Comparison of ENCODE assay signal across 9 mouse cellular contexts in the genomic region with DNA sequence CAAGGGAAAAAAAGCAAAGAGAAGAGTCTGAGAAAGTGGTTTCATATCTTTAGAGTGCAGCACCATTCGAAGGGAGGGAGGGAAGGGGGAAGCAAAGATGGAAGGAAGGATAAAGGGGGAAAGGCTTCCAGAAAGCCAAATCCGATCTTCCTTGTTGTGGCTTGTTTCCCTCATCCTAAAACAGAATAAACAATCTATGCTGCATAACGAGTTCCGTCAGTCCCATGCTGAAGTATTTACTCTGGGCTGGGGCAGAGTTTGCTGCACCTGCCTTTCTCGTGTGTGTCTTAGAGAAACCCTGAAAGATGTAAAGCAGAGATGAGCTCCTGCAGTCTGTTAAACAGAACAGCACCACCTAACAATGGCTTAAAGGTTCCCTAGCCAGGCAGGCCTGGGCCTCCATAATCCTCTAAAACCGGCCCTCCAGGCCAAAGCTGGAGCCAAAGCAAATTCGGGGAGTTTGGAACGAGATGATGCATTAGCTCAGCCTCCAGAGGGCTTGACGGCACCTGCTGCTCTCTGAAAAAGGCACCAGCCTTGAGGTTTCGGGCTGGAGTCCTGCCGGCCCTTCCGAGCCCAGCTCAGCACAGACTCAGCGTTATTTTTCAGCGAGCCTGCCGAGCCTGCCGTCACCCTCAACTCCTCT. TPM values are rescaled to one million over a fixed set of nuclear protein-coding genes. Genes with fewer than 3 reads are reported as not detected.
DNase-seq lines count a peak whose midpoint lies in the region; ATAC-seq and TF ChIP-seq lines count a peak whose summit lies in the region.
"Had no signal": no experiment of that assay in that cellular context is flagged by ENCODE, and none has a peak within 500 bp of the region (broad histone marks: within the 10 kb centered on the region; RNA-seq: fewer than 3 reads in every experiment).

No protein-coding gene starts in this region.

- WGBS in heart, embryonic 10.5 days, result 24% methylated on average over 16 of the region's 16 CpGs
- 42% methylated on average over 16 of the region's 16 CpGs for WGBS in embryonic facial prominence, embryonic 11.5 days
- WGBS in intestine, embryonic 15.5 days, result 28% methylated on average over 16 of the region's 16 CpGs

- H3K4me3 ChIP-seq in heart, embryonic 10.5 days, result peak overlapping the region; percentile 22
- H3K4me3 ChIP-seq in embryonic facial prominence, embryonic 11.5 days (ENCODE audit: low read depth, low read length), result no peak overlapping the region
- H3K4me3 ChIP-seq in intestine, embryonic 15.5 days (replicated peaks), result no peak overlapping the region
- H3K4me3 ChIP-seq in myocyte, result no peak overlapping the region

- no peak overlapping the region for H3ac ChIP-seq in myocyte (ENCODE audit: control insufficient read depth, insufficient read length)

- no peak for DNase-seq in heart, embryonic 10.5 days (ENCODE audit: low spot score)
- DNase-seq in heart, postnatal 36 days, result no peak
- peak; percentile 32 for DNase-seq in adrenal gland, postnatal 25 days
- peak; percentile 25 for DNase-seq in embryonic facial prominence, embryonic 11.5 days (ENCODE audit: low spot score)
- no peak for DNase-seq in embryo, embryonic 11 days
- DNase-seq in left cerebral cortex, postnatal 36 days (ENCODE audit: low spot score in 2 of 2), result no peak

- no peak overlapping the region for H3K9ac ChIP-seq in embryonic facial prominence, embryonic 11.5 days (replicated peaks; ENCODE audit: low read length)
- H3K9ac ChIP-seq in intestine, embryonic 15.5 days, result 0 out of 2 replicates have a peak overlapping the region, but pooled peaks have one; percentile 0

- H3K4me1 ChIP-seq in heart, embryonic 10.5 days, result peaks cover 94% of the 10 kb centered on the region
- H3K4me1 ChIP-seq in embryonic facial prominence, embryonic 11.5 days (ENCODE audit: control insufficient read depth, insufficient read depth, low read length), result peaks cover 22% of the 10 kb centered on the region
- H3K4me1 ChIP-seq in intestine, embryonic 15.5 days (replicated peaks), result peaks cover 78% of the 10 kb centered on the region

- peaks cover 14% of the 10 kb centered on the region for H3K79me2 ChIP-seq in myocyte (ENCODE audit: control insufficient read depth, insufficient read depth)

- no peak overlapping the region for H3K4me2 ChIP-seq in embryonic facial prominence, embryonic 11.5 days (ENCODE audit: low read depth, low read length)
- H3K4me2 ChIP-seq in intestine, embryonic 15.5 days (replicated peaks), result peak overlapping the region; percentile 37
- H3K4me2 ChIP-seq in myocyte (ENCODE audit: low read depth), result peak overlapping the region; percentile 62

- H3K27me3 ChIP-seq in heart, embryonic 10.5 days (ENCODE audit: insufficient read depth, poor library complexity, severe bottlenecking), result no peaks in the 10 kb centered on the region
- H3K27me3 ChIP-seq in embryonic facial prominence, embryonic 11.5 days (ENCODE audit: control insufficient read depth, insufficient read depth, low read length), result no peaks in the 10 kb centered on the region
- H3K27me3 ChIP-seq in intestine, embryonic 15.5 days (replicated peaks), result no peaks in the 10 kb centered on the region
- H3K27me3 ChIP-seq in myocyte (ENCODE audit: control insufficient read depth, insufficient read depth, insufficient read length), result no peaks in the 10 kb centered on the region

- no peaks in the 10 kb centered on the region for H3K36me3 ChIP-seq in heart, embryonic 10.5 days
- no peaks in the 10 kb centered on the region for H3K36me3 ChIP-seq in embryonic facial prominence, embryonic 11.5 days (replicated peaks; ENCODE audit: control insufficient read depth, insufficient read depth, low read depth, low read length)
- no peaks in the 10 kb centered on the region for H3K36me3 ChIP-seq in intestine, embryonic 15.5 days
- no peaks in the 10 kb centered on the region for H3K36me3 ChIP-seq in myocyte (ENCODE audit: control insufficient read depth, insufficient read depth)

- no peak for TF ChIP-seq POLR2A in myocyte (IDR thresholded peaks at IDR 0.05; ENCODE audit: insufficient read length, low read depth)

- no peak for ATAC-seq in embryonic facial prominence, embryonic 11.5 days (replicated peaks; ENCODE audit: insufficient number of reproducible peaks, low FRiP score, low TSS enrichment, low read depth)
- no peak for ATAC-seq in intestine, embryonic 15.5 days

- H3K9me3 ChIP-seq in heart, embryonic 10.5 days, result no peaks in the 10 kb centered on the region
- H3K9me3 ChIP-seq in embryonic facial prominence, embryonic 11.5 days (replicated peaks; ENCODE audit: control insufficient read depth, low read length), result no peaks in the 10 kb centered on the region
- H3K9me3 ChIP-seq in intestine, embryonic 15.5 days, result no peaks in the 10 kb centered on the region

- intact Hi-C loops in heart, postnatal 36 days (cut with DNase I), result no loop called here
- intact Hi-C loops in left cerebral cortex, postnatal 36 days (cut with DNase I), result no loop called here

- H3K27ac ChIP-seq in heart, embryonic 10.5 days, result peak overlapping the region; percentile 93
- no peak overlapping the region for H3K27ac ChIP-seq in embryonic facial prominence, embryonic 11.5 days (replicated peaks; ENCODE audit: low read depth, low read length)
- peak overlapping the region; percentile 87 for H3K27ac ChIP-seq in intestine, embryonic 15.5 days
- H3K27ac ChIP-seq: macrophage had no signal

TF ChIP-seq in myocyte, 11 proteins besides CTCF, POLR2A, EP300 and RAD21:
- TF ChIP-seq POLR2AphosphoS2 (IDR thresholded peaks at IDR 0.05; ENCODE audit: insufficient read length, low read depth), result no peak
- no peak for TF ChIP-seq CEBPB (IDR thresholded peaks at IDR 0.05; ENCODE audit: insufficient read depth, poor library complexity, severe bottlenecking)
- peak in 2 of 3 experiments; percentile 38 to 69 for TF ChIP-seq MYOD1 (IDR thresholded peaks at IDR 0.05; ENCODE audit: control insufficient read depth in 1 of 3, insufficient read length in 2 of 3, low read depth in 2 of 3)
- TF ChIP-seq MYOG (IDR thresholded peaks at IDR 0.05; ENCODE audit: control insufficient read depth in 1 of 3, insufficient read depth in 1 of 3, insufficient read length in 2 of 3, low read depth in 2 of 3), result peak in 1 of 3 experiments; percentile 49

RNA-seq across cellular contexts. Expression of a gene that starts 43.4 kb away (rescaled TPM):
- polyA plus RNA-seq in heart, embryonic 10.5 days (2016; fragmentation: Nextera tagmentation; extraction: Ambion mirVana), result 19.6 and 21.1 TPM in 2 replicates
- 100 to 1,000 TPM; 125 to 140 TPM for total RNA-seq in heart, postnatal 36 days (2021)
- total RNA-seq in adrenal gland, postnatal 25 days (2021), result 33.3 and 36.8 TPM in 2 replicates
- 20.6 and 21.4 TPM in 2 replicates for polyA plus RNA-seq in embryonic facial prominence, embryonic 11.5 days (2014; fragmentation: Nextera tagmentation; extraction: Ambion mirVana)
- polyA plus RNA-seq in intestine, embryonic 15.5 days (2015; fragmentation: Nextera tagmentation; extraction: Ambion mirVana), result 23.5 and 26.0 TPM in 2 replicates
- polyA plus RNA-seq in myocyte (2012; fragmentation: generic; extraction: Trizol), result 32.3 TPM
- total RNA-seq in left cerebral cortex, postnatal 36 days (2021), result 10 to 100 TPM; 30.8 to 47.3 TPM

Comparison
In these comparisons a context has a peak if more than half of its experiments do, and no peak if none do; other contexts are left out.
1. DNase-seq: peak in adrenal gland, postnatal 25 days (single experiment) and embryonic facial prominence, embryonic 11.5 days (single experiment); none in heart, embryonic 10.5 days (single experiment), heart, postnatal 36 days (0 of 2), embryo, embryonic 11 days (single experiment) and left cerebral cortex, postnatal 36 days (0 of 2).